Mouse (Mus musculus) limb, embryonic 14.5 days (tissue): Measurements from ENCODE around the gene B3gnt8. TPM values are rescaled to one million over a fixed set of nuclear protein-coding genes. Genes with fewer than 3 reads are reported as not detected.

Source experiments
- ATAC-seq: fragments of 200-750 bp; cut with Nextera tagmentation; 2 replicates; pipeline ENCODE4 v1.8.0; 2017; ENCODE audit warnings: low read depth, moderate number of reproducible peaks, moderate TSS enrichment; ENCODE audit not compliant: low FRiP score
- DNase-seq: peaks from one replicate; pipeline ENCODE4 v3.0.0-alpha.2; 2015; ENCODE audit warnings: low spot score
- H3K27ac ChIP-seq: fragments of 300-500 bp; sonication (generic); replicated peaks from 2 replicates; pipeline ENCODE4 v1.5.1; 2014; ENCODE audit warnings: low read depth, mild to moderate bottlenecking, low read length, moderate library complexity, mixed read lengths
- H3K27me3 ChIP-seq: fragments of 300-500 bp; sonication (generic); 2 replicates; pipeline ENCODE4 v1.6.1; 2014; ENCODE audit warnings: low read length, mixed read lengths; ENCODE audit not compliant: control insufficient read depth, insufficient read depth
- H3K36me3 ChIP-seq: fragments of 300-500 bp; sonication (generic); 2 replicates; pipeline ENCODE4 v1.6.1; 2014; ENCODE audit warnings: mild to moderate bottlenecking, low read length, moderate library complexity, mixed read lengths; ENCODE audit not compliant: control insufficient read depth, insufficient read depth
- H3K4me1 ChIP-seq: fragments of 300-500 bp; sonication (generic); 2 replicates; pipeline ENCODE4 v1.6.1; 2014; ENCODE audit warnings: antibody characterized with exemption, low read length, mixed read lengths; ENCODE audit not compliant: control insufficient read depth, insufficient read depth
- H3K4me2 ChIP-seq: fragments of 300-500 bp; sonication (generic); replicated peaks from 2 replicates; pipeline ENCODE4 v1.6.1; 2014; ENCODE audit warnings: low read depth, mild to moderate bottlenecking, low read length, moderate library complexity; ENCODE audit not compliant: severe bottlenecking
- H3K4me3 ChIP-seq: fragments of 300-500 bp; sonication (generic); replicated peaks from 2 replicates; pipeline ENCODE4 v1.5.1; 2014; ENCODE audit warnings: low read length
- H3K9ac ChIP-seq: fragments of 300-500 bp; sonication (generic); 2 replicates; pipeline ENCODE4 v1.6.1; 2014; ENCODE audit warnings: mild to moderate bottlenecking, low read depth, low read length, moderate library complexity; ENCODE audit not compliant: severe bottlenecking
- H3K9me3 ChIP-seq: fragments of 300-500 bp; sonication (generic); 2 replicates; pipeline ENCODE4 v1.6.1; 2016; ENCODE audit warnings: low read length; ENCODE audit not compliant: control insufficient read depth
- POLR2A ChIP-seq: fragments of 200-500 bp; IDR thresholded peaks from 2 replicates; pipeline ENCODE4 v1.8.0; 2012; ENCODE audit warnings: inconsistent platforms, mild to moderate bottlenecking, moderate library complexity, borderline replicate concordance; ENCODE audit not compliant: insufficient read depth, insufficient read length; ENCODE audit errors: extremely low read depth
- WGBS: fragments of 180-500 bp; shearing (Covaris S2); extraction: QIAGEN DNeasy Blood & Tissue Kit; methylation state at CpG from one replicate; pipeline ENCODE4 v1.1.7; 2014; 5-methylcytosine and 5-hydroxymethylcytosine counted together
- polyA plus RNA-seq, 2 experiments: library from polyadenylated mRNA; depleted of rRNA in 1 of 2; stranded (reverse) in 1 of 2; unstranded in 1 of 2; fragments of >200 nt; fragmentation: Nextera tagmentation in 1 of 2; extraction: Ambion mirVana in 1 of 2; gene quantifications; 2 replicates each; pipeline versions ENCODE4 v1.2.1 to v1.2.3; 2012 to 2014

B3gnt8 gene
- polyA plus RNA-seq, 2 experiments: 5.1 to 6.2 TPM

DNA sequence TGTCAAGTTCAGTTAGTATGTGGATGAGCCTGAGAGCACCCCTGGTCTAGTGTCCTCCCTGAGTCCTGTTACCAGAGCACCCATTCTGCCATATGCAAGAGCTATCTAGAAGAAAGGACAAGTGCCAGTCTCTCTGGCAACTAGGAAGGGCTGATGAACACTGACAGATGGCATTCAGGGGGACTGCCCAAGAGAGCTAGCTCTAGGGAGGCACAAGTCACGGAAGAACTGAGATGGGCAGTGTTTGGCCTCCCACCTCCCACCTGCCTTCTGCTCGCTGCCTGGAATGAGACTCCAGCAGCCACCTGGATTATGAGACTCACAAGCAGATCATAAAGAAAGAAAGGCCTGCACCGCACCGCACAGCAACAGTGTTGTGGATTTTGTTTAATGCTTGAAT is 13.3 kb downstream of the B3gnt8 start:
- Histone ChIP-seq H3K4me3 (no peak overlapping the region), H3K36me3 (peaks cover 30% of the 10 kb centered on the region), H3K9me3 (no peaks in the 10 kb centered on the region), H3K9ac (no peak overlapping the region), H3K4me2 (no peak overlapping the region), H3K27ac (no peak overlapping the region), H3K27me3 (no peaks in the 10 kb centered on the region), H3K4me1 (no peaks in the 10 kb centered on the region)
- no peak for TF ChIP-seq POLR2A
- DNase-seq (no peak), ATAC-seq (no peak)
- WGBS: 91% methylated on average over 4 of the region's 4 CpGs

DNA sequence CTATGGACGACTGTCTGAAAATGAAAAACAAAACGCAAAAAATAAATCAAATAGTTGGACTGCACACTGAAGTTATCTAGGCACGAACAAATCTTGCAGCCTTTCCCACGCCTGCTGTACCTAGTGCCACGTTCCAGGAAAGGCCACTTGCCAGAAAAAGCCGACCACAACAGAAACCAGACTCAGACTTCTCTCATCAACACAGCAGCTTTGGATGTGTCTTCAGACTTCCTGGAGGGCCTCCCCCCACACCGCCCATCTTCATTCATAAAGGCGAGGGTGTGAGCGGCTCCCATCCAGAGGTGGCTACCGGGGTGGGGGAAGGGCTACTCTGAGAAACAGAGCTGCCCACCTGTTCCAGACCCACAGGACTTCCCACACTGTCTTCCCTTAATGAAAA is 17.7 kb downstream of the B3gnt8 start:
- Histone ChIP-seq H3K4me2 (no peak overlapping the region), H3K27ac (no peak overlapping the region), H3K9ac (no peak overlapping the region), H3K36me3 (0 out of 2 replicates have a peak, but pooled peaks cover 11% of the 10 kb centered on the region), H3K4me3 (no peak overlapping the region), H3K9me3 (no peaks in the 10 kb centered on the region), H3K27me3 (no peaks in the 10 kb centered on the region), H3K4me1 (no peaks in the 10 kb centered on the region)
- 83% methylated on average over 10 of the region's 10 CpGs for WGBS
- ATAC-seq (no peak), DNase-seq (no peak)
- TF ChIP-seq POLR2A: no peak

DNA sequence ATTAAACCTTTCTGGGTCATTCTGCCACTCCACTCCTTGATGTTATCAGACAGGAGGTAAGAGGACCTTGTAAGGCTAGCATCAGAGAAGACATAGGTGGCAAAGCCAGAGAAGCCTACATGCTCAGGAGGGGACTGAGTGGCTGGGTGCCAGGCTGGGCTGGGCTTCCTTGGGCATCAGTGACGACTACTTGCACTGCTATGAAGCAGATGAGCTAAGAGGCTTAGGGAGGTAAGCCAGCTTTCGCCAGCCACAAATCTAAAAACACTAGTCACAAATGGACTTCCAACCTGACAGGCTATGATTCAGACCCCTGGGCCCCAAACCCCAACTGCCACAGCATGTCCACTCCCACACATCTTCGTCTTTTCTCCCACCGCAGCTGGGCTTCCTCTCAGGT is 18.2 kb downstream of the B3gnt8 start:
- Histone ChIP-seq H3K4me3 (no peak overlapping the region), H3K4me1 (no peaks in the 10 kb centered on the region), H3K27me3 (no peaks in the 10 kb centered on the region), H3K4me2 (no peak overlapping the region), H3K9ac (no peak overlapping the region), H3K36me3 (0 out of 2 replicates have a peak, but pooled peaks cover 11% of the 10 kb centered on the region), H3K27ac (no peak overlapping the region), H3K9me3 (no peaks in the 10 kb centered on the region)
- no peak for DNase-seq
- 93% methylated on average over 4 of the region's 4 CpGs for WGBS
- ATAC-seq: no peak
- TF ChIP-seq POLR2A: no peak

DNA sequence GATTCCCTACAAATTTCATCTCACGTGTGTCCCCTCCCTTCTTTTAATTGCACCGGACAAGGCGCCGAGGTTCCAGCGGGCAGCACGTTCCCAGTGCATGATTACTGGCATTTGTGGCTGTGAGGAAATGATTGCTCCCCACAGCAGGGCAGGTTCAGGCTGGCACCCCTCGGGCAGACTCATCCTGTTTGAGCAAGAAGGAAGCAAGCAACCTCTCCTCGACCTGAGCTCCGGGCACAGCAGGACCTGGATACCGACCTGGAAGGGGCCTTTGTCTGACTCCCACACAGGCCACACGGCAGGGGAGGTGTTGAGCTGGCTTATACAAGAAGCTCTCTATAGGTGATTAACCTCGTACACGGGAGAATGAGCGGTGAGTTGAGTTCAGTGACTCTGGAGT is 18.6 kb downstream of the B3gnt8 start:
- no peak overlapping the region for H3K4me3 ChIP-seq
- H3K27ac ChIP-seq: no peak overlapping the region
- H3K36me3 ChIP-seq: 0 out of 2 replicates have a peak, but pooled peaks cover 11% of the 10 kb centered on the region
- WGBS: 73% methylated on average over 14 of the region's 14 CpGs
- no peaks in the 10 kb centered on the region for H3K4me1 ChIP-seq
- H3K9ac ChIP-seq: no peak overlapping the region
- no peak for TF ChIP-seq POLR2A
- H3K9me3 ChIP-seq: no peaks in the 10 kb centered on the region
- DNase-seq (no peak), ATAC-seq (no peak)
- H3K4me2 ChIP-seq: no peak overlapping the region
- H3K27me3 ChIP-seq: no peaks in the 10 kb centered on the region

DNA sequence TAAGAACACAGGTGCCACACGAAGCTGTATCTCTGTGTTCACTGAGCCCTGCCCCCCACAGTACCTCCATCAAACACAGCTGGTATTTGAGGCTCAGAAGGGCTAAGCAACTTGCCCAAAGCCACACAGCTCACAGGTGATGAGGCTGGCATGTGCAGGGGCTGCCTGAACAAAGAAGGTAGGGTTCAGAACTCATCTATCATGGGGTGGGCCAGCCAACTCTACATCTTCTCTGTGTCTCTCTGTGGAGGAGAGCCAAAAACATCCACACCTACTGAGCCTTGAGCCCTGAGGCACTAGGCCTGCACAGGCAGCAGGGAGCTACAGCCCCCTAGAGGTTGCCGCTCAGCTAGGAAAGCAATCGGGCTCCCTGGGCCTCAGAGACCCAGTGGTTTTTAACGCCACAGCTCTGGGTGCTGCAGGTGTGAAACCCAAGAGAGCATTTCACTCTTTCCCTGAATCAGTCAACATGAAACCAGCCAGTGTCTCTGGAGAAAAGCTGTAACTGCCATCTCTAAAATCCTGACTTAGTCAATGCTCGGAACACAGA is 21.2 kb downstream of the B3gnt8 start:
- H3K4me1 ChIP-seq: no peaks in the 10 kb centered on the region
- no peak overlapping the region for H3K27ac ChIP-seq
- 0 out of 2 replicates have a peak, but pooled peaks cover 5% of the 10 kb centered on the region for H3K36me3 ChIP-seq
- DNase-seq (no peak), ATAC-seq (no peak)
- WGBS: 51% methylated on average over 5 of the region's 5 CpGs
- TF ChIP-seq POLR2A: no peak
- no peak overlapping the region for H3K9ac ChIP-seq
- H3K9me3 ChIP-seq: no peaks in the 10 kb centered on the region
- no peak overlapping the region for H3K4me3 ChIP-seq
- H3K27me3 ChIP-seq: no peaks in the 10 kb centered on the region
- H3K4me2 ChIP-seq: no peak overlapping the region

DNA sequence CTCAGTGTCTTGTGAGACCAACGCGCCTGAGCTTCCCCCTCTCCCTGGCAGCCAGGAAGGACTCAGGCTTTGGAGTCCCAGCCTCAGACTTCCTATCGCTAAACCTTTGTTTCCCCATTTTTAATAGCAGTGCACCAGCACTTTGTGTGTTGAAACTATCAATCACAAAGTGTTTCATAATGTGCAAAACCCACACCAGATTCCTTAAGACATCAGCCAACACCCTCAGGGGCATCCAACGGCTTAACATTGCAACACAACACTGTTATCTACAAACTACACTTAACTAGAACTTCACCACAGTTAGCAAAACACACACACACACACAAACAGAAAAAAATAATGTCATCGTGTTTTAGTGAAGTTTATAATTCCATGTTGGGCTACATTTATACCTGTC is 23.4 kb downstream of the B3gnt8 start:
- H3K4me1 ChIP-seq: no peaks in the 10 kb centered on the region
- no peak for TF ChIP-seq POLR2A
- no peak overlapping the region for H3K4me2 ChIP-seq
- WGBS: 84% methylated on average over 5 of the region's 5 CpGs
- H3K27me3 ChIP-seq: no peaks in the 10 kb centered on the region
- no peak for DNase-seq
- no peak overlapping the region for H3K9ac ChIP-seq
- no peak overlapping the region for H3K27ac ChIP-seq
- no peak for ATAC-seq
- H3K36me3 ChIP-seq: peaks cover 16% of the 10 kb centered on the region; the same call in 1 of the 2 replicates
- no peaks in the 10 kb centered on the region for H3K9me3 ChIP-seq
- H3K4me3 ChIP-seq: no peak overlapping the region
